Mouse (Mus musculus) heart, adult 2 months (tissue): ENCODE results near the gene Slc22a15. TPM values are rescaled to one million over a fixed set of nuclear protein-coding genes. Genes with fewer than 3 reads are reported as not detected.

Experiments used
- DNase-seq, 2 experiments: peaks; one replicate each; pipeline ENCODE4 v3.0.0; 2021
- H3K27ac ChIP-seq: fragments of 200-600 bp; 2 replicates; pipeline ENCODE4 v1.8.1; 2022
- H3K27me3 ChIP-seq: fragments of 200-500 bp; 2 replicates; pipeline ENCODE4 v1.6.1; 2012; ENCODE audit warnings: mild to moderate bottlenecking, low read length, inconsistent platforms, mixed read lengths; ENCODE audit not compliant: control insufficient read depth, insufficient read depth
- H3K36me3 ChIP-seq: fragments of 200-500 bp; 2 replicates; pipeline ENCODE4 v1.6.1; 2012; ENCODE audit warnings: low read length, inconsistent platforms; ENCODE audit not compliant: control insufficient read depth, insufficient read depth
- H3K4me1 ChIP-seq: fragments of 200-500 bp; 2 replicates; pipeline ENCODE4 v1.6.1; 2011; ENCODE audit warnings: low read length; ENCODE audit not compliant: control insufficient read depth, insufficient read depth
- H3K4me3 ChIP-seq: fragments of 200-600 bp; 2 replicates; pipeline ENCODE4 v1.8.1; 2022
- H3K79me2 ChIP-seq: fragments of 200-500 bp; replicated peaks from 2 replicates; pipeline ENCODE4 v1.6.1; 2012; ENCODE audit warnings: mild to moderate bottlenecking, inconsistent platforms, low read length, moderate library complexity, mixed read lengths; ENCODE audit not compliant: control insufficient read depth, insufficient read depth
- H3K9ac ChIP-seq: fragments of 200-500 bp; 2 replicates; pipeline ENCODE4 v1.6.1; 2012; ENCODE audit warnings: low read depth, mild to moderate bottlenecking, control low read depth, inconsistent platforms, low read length, mixed read lengths
- CTCF ChIP-seq: fragments of 200-600 bp; IDR thresholded peaks from 2 replicates; pipeline ENCODE4 v1.8.1; 2022; ENCODE audit warnings: antibody characterized with exemption, mild to moderate bottlenecking, moderate library complexity
- EP300 ChIP-seq: fragments of 200-500 bp; IDR thresholded peaks from 2 replicates; pipeline ENCODE4 v1.6.1; 2011; ENCODE audit warnings: low read depth, low read length, control low read depth; ENCODE audit not compliant: insufficient read depth
- POLR2A ChIP-seq: fragments of 200-500 bp; IDR thresholded peaks from 2 replicates; pipeline ENCODE4 v1.6.1; 2011; ENCODE audit warnings: mild to moderate bottlenecking, low read depth, low read length, control low read depth; ENCODE audit not compliant: insufficient read depth
- WGBS: fragments of 180-500 bp; shearing (Covaris S2); methylation state at CpG from one replicate; pipeline ENCODE4 v1.1.7; 2018; 5-methylcytosine and 5-hydroxymethylcytosine counted together
- intact Hi-C: fragments of 180-260 bp; cut with DNase I; formaldehyde crosslinking; loops from one replicate; pipeline ENCODE4 v1.15.1; 2025
- polyA plus RNA-seq: library from polyadenylated mRNA; depleted of rRNA; stranded (reverse); fragments of >200 nt; gene quantifications from 2 replicates; pipeline ENCODE4 v1.2.3, GENCODE M21; 2012
- total RNA-seq, 2 experiments: library from RNA; stranded (reverse); gene quantifications; 2 replicates each; pipeline ENCODE4 v1.2.3; 2021

Slc22a15 gene
- total and polyA plus RNA-seq, 3 experiments: 1.8 to 2.4 (median 1.9) TPM

- no peak for DNase-seq
- no peaks in the 10 kb centered on the region for H3K4me1 ChIP-seq
- H3K9ac ChIP-seq: no peak overlapping the region
- H3K4me3 ChIP-seq: no peak overlapping the region
- intact Hi-C loops: no loop called here
- H3K36me3 ChIP-seq: no peaks in the 10 kb centered on the region; the same call in 1 of the 2 replicates
- H3K27ac ChIP-seq: no peak overlapping the region
- H3K27me3 ChIP-seq: no peaks in the 10 kb centered on the region
- no peaks in the 10 kb centered on the region for H3K79me2 ChIP-seq
- TF ChIP-seq POLR2A: no peak
- WGBS: 77% methylated on average over 3 of the region's 3 CpGs
These were observed 40.4 kb downstream of the Slc22a15 start for GRCm38 (mm10) chr3:101883902-101884301.

DNA sequence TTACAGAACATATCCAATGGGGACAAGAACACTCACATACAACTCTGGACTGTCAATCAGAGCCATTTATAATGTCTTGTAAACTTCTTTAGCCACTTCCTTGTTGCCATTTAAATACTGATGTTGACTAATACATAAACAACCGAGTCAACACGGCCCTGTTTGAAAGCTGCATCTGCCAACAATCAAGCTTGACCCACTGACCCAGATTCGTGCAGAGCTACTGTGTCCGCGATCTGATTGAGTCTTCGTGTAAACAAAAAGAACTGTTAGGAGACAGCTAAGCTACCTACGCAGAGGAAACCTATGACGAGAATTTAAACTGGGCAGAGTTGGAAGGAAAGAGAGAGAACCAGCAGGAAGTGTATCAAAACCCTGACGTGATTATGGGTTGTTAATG lies 42.5 kb downstream of the Slc22a15 start:
- TF ChIP-seq EP300 (no peak), POLR2A (no peak), CTCF (no peak)
- H3K9ac ChIP-seq: no peak overlapping the region
- no peaks in the 10 kb centered on the region; the same call in 1 of the 2 replicates for H3K36me3 ChIP-seq
- intact Hi-C loops: no loop called here
- H3K27me3 ChIP-seq: no peaks in the 10 kb centered on the region
- no peak overlapping the region for H3K27ac ChIP-seq
- WGBS: 48% methylated on average over 9 of the region's 9 CpGs
- H3K4me3 ChIP-seq: no peak overlapping the region
- DNase-seq: no peak
- no peaks in the 10 kb centered on the region for H3K79me2 ChIP-seq
- H3K4me1 ChIP-seq: peaks cover under 1% of the 10 kb centered on the region; the same call in 1 of the 2 replicates

- Histone ChIP-seq H3K27me3 (no peaks in the 10 kb centered on the region), H3K27ac (no peak overlapping the region), H3K9ac (no peak overlapping the region), H3K4me1 (peaks cover 6% of the 10 kb centered on the region), H3K79me2 (no peaks in the 10 kb centered on the region), H3K36me3 (peaks cover 4% of the 10 kb centered on the region), H3K4me3 (no peak overlapping the region)
- intact Hi-C loops: no loop called here
- no peak for DNase-seq
- TF ChIP-seq CTCF (peak; percentile 34), EP300 (no peak)
- 80% methylated on average over 6 of the region's 6 CpGs for WGBS
These were observed 43.4 kb downstream of the Slc22a15 start for GRCm38 (mm10) chr3:101880818-101881217.

DNA sequence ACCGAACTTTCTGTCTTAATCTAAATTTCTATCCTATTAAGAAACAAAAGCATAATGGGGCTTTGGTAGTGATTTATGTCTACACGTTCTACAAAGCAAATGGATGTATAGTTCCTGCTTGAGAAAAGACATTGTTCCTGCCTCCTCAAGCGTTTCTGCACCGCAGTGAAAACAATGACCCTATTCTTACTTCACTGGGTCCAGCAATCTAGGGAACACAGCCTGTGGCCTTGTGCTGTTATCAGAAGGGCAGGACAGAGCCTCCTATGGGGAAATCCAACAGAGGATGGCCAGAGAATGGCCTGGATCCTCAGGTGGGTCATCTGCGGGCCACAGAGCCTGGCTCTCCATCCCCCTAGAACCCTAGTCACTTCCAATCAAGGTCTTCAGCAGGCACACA lies 46.1 kb downstream of the Slc22a15 start:
- Histone ChIP-seq H3K79me2 (no peaks in the 10 kb centered on the region), H3K4me1 (peaks cover 6% of the 10 kb centered on the region), H3K27me3 (no peaks in the 10 kb centered on the region), H3K9ac (no peak overlapping the region), H3K27ac (no peak overlapping the region), H3K36me3 (peaks cover 4% of the 10 kb centered on the region), H3K4me3 (no peak overlapping the region)
- no peak for DNase-seq
- intact Hi-C loops: loop anchor here (10.0 kb wide), 1 partner anchor 47 kb away; the partner anchor contains the start of gene Slc22a15
- WGBS: 84% methylated on average over 5 of the region's 5 CpGs
- TF ChIP-seq EP300 (no peak), CTCF (no peak), POLR2A (no peak)

DNA sequence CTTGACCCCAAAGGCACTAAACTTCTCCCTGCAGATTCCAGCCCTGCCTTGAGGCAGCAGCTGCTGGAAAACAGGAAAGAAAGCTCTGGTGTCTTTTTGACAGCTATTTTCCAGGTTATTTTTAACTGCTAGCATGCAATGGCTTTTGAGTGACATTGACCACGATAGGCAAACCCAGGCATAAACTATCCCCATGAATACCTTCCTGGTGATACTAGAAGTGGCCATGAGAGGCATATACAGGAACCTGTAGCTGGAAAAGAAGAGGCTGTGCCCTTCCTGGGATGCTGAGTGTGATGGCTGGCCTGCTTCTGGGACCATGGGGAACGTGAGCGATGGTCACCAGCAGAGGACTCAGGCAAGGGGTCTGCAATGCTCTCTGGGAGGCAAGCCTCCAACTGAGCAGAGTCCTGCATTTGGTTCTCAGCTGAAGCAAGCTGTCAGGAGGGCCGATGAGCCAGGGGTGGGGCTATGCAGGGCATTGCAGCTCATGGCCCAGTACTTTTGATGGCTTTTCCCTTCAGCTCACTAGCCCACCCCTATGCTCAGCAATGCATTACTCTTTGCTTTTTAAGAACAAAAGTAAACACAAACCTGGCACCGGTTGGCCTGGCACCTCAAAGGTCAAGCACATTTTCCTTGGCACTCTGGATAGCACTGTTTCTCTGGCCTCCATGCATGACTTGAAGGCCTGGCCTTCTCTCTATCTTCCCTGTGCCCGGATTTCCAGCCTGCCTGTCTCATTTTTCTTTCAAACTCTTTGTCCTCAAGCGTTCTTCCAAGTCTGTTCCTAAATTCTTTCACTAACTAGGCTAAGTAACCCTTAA lies 47.6 kb downstream of the Slc22a15 start:
- no peak for TF ChIP-seq POLR2A
- H3K36me3 ChIP-seq: peaks cover 4% of the 10 kb centered on the region

GRCm38 (mm10) chr3:101875258-101875920 lies 48.9 kb downstream of the Slc22a15 start:
- peaks cover 4% of the 10 kb centered on the region for H3K36me3 ChIP-seq
- TF ChIP-seq EP300 (no peak), POLR2A (no peak), CTCF (no peak)
- 63% methylated on average over 10 of the region's 10 CpGs for WGBS
- H3K27me3 ChIP-seq: no peaks in the 10 kb centered on the region
- H3K4me1 ChIP-seq: peaks cover 6% of the 10 kb centered on the region
- H3K4me3 ChIP-seq: no peak overlapping the region
- intact Hi-C loops: loop anchor here (10.0 kb wide), 1 partner anchor 49 kb away; the partner anchor contains the start of gene Slc22a15
- DNase-seq: no peak
- no peak overlapping the region for H3K9ac ChIP-seq
- H3K27ac ChIP-seq: peak overlapping the region; percentile 52
- H3K79me2 ChIP-seq: no peaks in the 10 kb centered on the region

More for the DNA sequence above, 47.6 kb downstream of the Slc22a15 start:
- Histone ChIP-seq H3K4me3 (no peak overlapping the region), H3K9ac (no peak overlapping the region), H3K27me3 (no peaks in the 10 kb centered on the region), H3K4me1 (peaks cover 6% of the 10 kb centered on the region), H3K79me2 (no peaks in the 10 kb centered on the region), H3K27ac (peak overlapping the region; percentile 52)
- no peak for DNase-seq
- intact Hi-C loops: loop anchor here (10.0 kb wide), 1 partner anchor 48 kb away; the partner anchor contains the start of gene Slc22a15
- 68% methylated on average over 7 of the region's 7 CpGs for WGBS
